Mouse (Mus musculus) lung, adult 2 months (tissue): Measurements from ENCODE around the gene Recql. TPM values are rescaled to one million over a fixed set of nuclear protein-coding genes. Genes with fewer than 3 reads are reported as not detected.

Experiments
- DNase-seq: peaks from one replicate; pipeline ENCODE4 v3.0.0; 2022
- H3K4me1 ChIP-seq: fragments of 200-500 bp; 2 replicates; pipeline ENCODE4 v1.6.1; 2011; ENCODE audit warnings: low read length; ENCODE audit not compliant: control insufficient read depth, insufficient read depth
- H3K4me3 ChIP-seq: fragments of 200-500 bp; replicated peaks from 2 replicates; pipeline ENCODE3; 2011; ENCODE audit warnings: low read depth, mild to moderate bottlenecking, control low read depth, low read length; ENCODE audit errors: extremely low read depth
- CTCF ChIP-seq: fragments of 200-500 bp; IDR thresholded peaks from 2 replicates; pipeline ENCODE4 v1.5.1; 2011; ENCODE audit warnings: mild to moderate bottlenecking, low read length, control low read depth; ENCODE audit not compliant: insufficient read depth
- POLR2A ChIP-seq: fragments of 200-500 bp; IDR thresholded peaks from 2 replicates; pipeline ENCODE4 v1.6.1; 2011; ENCODE audit warnings: low read depth, mild to moderate bottlenecking, control low read depth, low read length, borderline replicate concordance; ENCODE audit errors: extremely low read depth
- WGBS: fragments of 180-500 bp; shearing (Covaris S2); methylation state at CpG from one replicate; pipeline ENCODE4 v1.1.7; 2018; 5-methylcytosine and 5-hydroxymethylcytosine counted together
- polyA plus RNA-seq: library from polyadenylated mRNA; depleted of rRNA; stranded (reverse); fragments of >200 nt; gene quantifications from 2 replicates; pipeline ENCODE4 v1.2.3, GENCODE M21; 2012

Gene Recql
- polyA plus RNA-seq, 1 experiment, result 10.3 TPM

DNA sequence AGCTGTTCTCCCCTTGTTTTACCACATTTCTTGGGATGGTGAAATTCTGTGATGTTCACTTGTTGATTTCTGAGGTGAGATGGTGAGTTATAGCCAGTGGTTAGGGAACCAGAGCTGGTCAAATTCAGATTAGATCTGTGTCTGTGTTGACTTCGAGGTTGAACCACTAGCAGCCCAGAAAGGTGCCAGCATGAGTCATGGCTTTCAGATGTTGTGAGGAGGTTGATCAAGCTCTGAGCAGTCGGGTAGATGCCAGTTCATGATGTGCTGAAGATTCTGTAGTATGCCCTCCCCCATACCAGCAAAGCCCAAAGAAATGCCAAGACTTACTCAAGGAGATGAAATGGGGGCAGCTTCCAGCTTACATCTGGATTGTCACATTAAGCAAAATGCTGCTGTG lies 2.2 kb upstream of the Recql start:
- Histone ChIP-seq H3K4me1 (0 out of 2 replicates have a peak, but pooled peaks cover 5% of the 10 kb centered on the region), H3K4me3 (no peak overlapping the region)
- no peak for DNase-seq
- TF ChIP-seq POLR2A, result no peak
- no peak for TF ChIP-seq CTCF
- WGBS, result 53% methylated on average over 2 of the region's 2 CpGs

DNA sequence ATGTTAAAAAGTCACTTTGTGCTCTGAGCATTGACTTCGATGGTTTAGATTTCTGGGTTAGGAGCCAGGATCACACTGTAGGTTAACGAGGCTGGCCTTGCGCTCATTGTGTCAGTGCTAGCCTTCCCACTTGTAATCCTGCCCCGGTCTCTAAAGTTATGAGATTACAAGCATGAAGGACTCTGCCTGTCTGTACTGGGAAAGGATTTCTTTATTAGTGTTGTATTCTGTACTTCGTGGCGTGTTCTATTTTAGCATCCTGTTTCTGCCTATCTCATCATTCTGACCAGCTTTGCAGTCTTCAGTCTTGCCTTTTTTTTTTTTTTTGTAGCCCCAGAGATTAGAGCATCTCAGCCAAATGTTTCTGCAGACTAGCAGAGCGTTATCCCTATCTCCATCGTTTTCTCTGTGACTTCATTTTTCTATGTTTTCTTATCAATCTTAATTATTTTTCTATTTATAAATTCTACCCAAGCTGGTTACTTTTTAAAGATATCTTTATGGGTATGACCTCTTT lies 926 bp upstream of the Recql start:
- H3K4me3 ChIP-seq, result peak overlapping the region; percentile 81
- no peak for DNase-seq
- no peak for TF ChIP-seq CTCF
- no peak for TF ChIP-seq POLR2A
- WGBS, result 9% methylated on average over 8 of the region's 8 CpGs
- H3K4me1 ChIP-seq, result 0 out of 2 replicates have a peak, but pooled peaks cover 5% of the 10 kb centered on the region

DNA sequence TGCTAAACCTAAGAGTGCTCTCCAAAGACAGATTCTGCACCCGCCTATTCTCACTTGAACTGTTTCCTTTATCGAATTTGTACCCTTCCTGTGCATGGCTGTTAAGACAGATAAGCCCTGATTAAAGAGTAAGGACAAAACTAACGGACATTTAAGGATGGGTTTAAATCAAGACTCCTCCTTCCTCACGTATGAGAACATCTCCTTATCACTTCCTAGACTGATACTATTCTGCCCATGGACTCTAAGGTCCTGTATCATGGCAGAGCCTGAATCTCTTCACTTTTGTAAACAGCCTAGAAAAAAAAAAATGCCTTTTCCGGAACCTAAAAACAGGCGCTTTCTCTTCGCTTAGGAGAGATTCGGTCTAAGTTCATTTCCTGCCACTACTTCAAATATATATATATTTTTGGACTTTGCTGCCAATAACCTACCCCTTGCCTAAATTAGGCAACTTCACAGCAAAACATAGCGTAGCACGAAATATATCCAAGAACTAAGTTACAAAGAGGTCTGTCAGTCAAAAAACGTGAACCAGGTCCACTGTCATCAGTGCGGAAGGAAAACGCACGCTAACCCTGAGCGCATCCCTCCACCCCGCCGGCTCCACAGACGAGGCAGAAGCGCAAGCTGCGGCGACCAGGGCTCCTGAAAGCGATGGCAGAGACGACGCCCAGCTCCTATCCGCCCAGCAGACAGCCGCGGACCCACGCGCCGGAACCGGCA lies 439 bp downstream of the Recql start:
- WGBS, result 1% methylated on average over 31 of the region's 31 CpGs
- 0 out of 2 replicates have a peak, but pooled peaks cover 5% of the 10 kb centered on the region for H3K4me1 ChIP-seq
- TF ChIP-seq POLR2A (no peak), CTCF (no peak)
- peak overlapping the region; percentile 71 for H3K4me3 ChIP-seq
- DNase-seq, result no peak

DNA sequence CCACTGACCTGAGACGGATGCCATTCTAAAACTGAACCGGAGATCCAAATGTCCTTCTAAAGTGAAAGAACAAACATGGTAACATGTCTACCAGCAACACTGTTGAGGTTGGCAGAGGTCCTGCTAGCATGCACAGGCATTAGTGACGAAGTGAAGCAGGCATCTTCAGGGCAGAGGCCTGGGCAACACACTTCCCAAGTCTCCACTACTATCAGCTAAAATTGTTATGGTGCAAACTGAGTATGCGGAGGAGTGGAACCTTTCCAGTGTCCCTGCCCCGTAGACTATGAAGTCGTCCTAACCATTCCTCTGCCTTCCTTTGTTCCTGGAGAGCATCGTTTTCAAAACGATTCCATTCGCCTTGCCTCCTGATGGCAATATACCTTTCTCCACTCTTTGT lies 2.4 kb downstream of the Recql start:
- DNase-seq, result no peak
- WGBS, result 86% methylated on average over 9 of the region's 9 CpGs
- 0 out of 2 replicates have a peak, but pooled peaks cover 5% of the 10 kb centered on the region for H3K4me1 ChIP-seq
- H3K4me3 ChIP-seq, result no peak overlapping the region
- no peak for TF ChIP-seq POLR2A
- no peak for TF ChIP-seq CTCF

DNA sequence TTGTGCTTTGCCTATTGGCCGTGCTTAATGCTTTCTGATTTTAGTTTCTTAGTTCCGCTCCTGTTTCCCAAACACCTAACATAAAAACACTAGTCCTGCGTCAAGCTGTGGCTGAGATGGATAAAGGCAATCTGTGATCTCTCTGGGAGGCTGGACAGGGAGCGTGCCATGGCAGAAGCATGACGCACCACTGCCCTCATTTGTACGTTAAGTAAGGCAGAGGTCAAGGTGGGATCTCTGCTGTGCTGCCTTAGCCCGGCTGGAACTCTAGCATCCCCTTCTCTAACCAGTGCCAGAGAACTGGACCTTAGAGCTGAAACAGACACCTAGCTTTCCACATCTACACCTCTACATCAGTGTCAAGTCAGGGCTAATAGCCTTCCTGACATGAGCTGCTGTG lies 5.3 kb downstream of the Recql start:
- WGBS, result 93% methylated on average over 7 of the region's 7 CpGs
- DNase-seq, result no peak
- Histone ChIP-seq H3K4me1 (no peaks in the 10 kb centered on the region), H3K4me3 (no peak overlapping the region)
- TF ChIP-seq CTCF (no peak), POLR2A (no peak)

DNA sequence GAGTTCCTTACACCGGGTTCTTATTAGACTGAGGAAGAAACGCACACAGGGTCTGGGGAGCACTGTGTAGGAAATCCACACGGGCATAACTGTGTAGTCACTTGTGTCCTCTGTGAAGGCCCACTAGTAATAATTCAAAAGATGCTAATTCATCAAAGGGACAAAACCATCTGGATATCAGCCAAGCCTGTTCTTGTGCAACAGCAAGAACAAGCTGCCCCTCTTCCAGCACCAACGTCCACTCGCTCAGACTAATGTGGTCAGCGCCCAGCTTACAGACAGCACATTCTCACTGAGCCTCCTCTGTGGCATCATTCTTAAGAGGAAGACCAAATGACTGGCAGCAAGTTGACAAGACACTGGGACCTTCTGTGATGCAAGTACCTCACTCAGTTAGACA lies 6.9 kb downstream of the Recql start:
- DNase-seq, result no peak
- 73% methylated on average over 6 of the region's 6 CpGs for WGBS
- no peaks in the 10 kb centered on the region for H3K4me1 ChIP-seq
- no peak overlapping the region for H3K4me3 ChIP-seq
- no peak for TF ChIP-seq POLR2A

DNA sequence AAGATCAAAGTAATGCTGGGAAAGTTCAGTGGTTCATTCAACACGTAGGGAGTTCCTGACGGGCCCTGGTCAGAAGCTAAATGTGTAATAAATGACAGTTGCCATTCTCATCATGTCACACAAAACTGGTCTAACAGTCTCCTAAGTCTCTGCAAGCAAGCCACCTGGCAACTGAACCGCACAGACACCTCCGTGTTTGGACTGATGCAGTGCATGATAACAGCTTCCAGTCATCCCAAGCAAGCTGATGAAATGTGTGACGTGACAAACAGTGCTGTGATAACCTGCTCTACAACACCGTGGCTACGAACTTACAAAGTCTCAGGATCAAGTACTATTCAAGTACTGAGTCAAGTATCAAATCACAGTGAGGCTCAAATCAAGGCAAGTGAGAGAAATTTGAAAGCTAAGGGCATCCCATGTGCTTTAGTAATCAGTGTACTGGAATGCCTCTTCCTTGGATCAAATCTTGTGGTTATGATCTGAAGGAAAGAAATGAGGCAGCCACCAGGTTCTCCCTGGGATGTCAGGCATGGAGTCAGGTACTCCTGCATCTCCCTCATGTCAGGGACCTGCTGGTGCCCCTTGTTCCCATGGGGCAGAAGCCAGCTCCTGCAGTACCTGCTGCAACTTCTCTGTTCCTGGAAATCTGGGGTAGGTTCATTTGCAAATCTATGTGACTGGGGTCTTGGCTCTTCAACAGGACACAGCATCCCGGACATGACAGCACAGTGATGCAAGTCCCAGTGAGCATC lies 8.1 kb downstream of the Recql start:
- TF ChIP-seq CTCF, result no peak
- TF ChIP-seq POLR2A, result no peak
- H3K4me1 ChIP-seq, result no peaks in the 10 kb centered on the region
- H3K4me3 ChIP-seq, result no peak overlapping the region
- 81% methylated on average over 8 of the region's 8 CpGs for WGBS
- DNase-seq, result no peak

DNA sequence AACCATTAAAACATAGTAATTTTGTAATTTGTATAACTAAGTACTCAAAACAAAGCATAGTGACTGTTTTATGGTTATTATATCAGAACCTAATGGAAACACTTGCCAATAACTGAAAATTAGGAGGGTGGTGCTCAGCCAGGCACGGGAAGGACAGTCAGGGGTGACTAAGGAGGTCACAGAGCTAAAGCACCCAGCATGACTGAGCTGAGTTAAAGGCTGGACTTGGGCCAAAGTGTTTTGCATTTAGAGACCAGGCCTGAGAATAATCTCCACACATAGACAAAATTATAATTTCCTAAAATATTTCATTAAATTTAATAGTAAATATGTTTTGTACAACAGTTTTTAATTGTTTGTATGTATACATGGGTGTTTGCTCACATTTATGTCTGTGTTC lies 9.8 kb downstream of the Recql start:
- TF ChIP-seq CTCF (no peak), POLR2A (no peak)
- WGBS, result 72% methylated on average over 1 of the region's 1 CpGs

DNA sequence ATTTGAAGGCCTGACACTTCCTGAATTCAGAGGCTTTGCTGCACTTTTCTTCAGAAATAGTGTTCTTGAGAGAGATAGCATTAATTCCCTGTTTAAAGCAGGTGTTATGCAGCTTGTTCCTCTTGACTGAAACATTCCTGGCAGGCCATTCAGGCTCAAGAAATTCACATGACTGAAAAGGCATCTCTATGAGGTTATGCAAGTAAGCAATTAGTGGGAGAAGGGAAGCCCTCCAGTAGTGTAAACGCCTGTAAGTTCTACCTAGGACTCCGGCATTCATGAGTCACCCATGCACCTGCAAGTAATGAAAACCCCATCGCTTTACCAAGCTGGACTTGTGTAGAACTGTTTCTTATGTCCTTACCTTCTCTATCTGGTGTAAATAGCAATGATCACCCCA lies 17.3 kb downstream of the Recql start:
- TF ChIP-seq CTCF (no peak), POLR2A (no peak)
- WGBS, result 70% methylated on average over 3 of the region's 3 CpGs
- Histone ChIP-seq H3K4me3 (no peak overlapping the region), H3K4me1 (no peaks in the 10 kb centered on the region)
- DNase-seq, result peak; percentile 20

More for the DNA sequence above, 9.8 kb downstream of the Recql start:
- no peaks in the 10 kb centered on the region for H3K4me1 ChIP-seq
- no peak overlapping the region for H3K4me3 ChIP-seq
- no peak for DNase-seq
